Mouse (Mus musculus) C2C12 (cell line): ENCODE results near the gene Tex46.

Experiments used
- FOSL1 ChIP-seq: IDR thresholded peaks from one replicate; pipeline ENCODE4 v1.8.0; 2011; ENCODE audit warnings: mild to moderate bottlenecking, low read length; ENCODE audit not compliant: poor library complexity, insufficient read depth, severe bottlenecking
- MAX ChIP-seq: IDR thresholded peaks from one replicate; pipeline ENCODE4 v1.6.1; 2011; ENCODE audit warnings: mild to moderate bottlenecking, control low read depth

DNA sequence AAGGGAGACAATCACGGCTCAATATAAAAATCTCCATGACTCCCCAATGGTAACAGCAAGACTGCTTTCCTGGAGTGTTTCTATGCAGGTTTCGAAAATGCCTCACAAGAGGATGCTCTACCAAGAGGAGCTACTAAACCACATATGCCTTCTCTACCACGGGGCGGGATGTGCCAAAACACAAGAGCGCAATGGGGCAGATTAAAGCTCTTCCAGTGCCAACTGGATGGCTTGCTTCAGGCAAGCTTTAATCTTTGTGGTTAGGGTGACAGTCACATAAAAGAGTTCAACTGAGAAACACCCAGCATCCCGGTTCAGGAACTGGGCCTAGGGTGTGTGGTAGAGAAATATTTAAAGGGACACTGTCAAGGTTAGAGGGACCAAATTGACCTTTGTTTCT, 47.5 kb upstream of the Tex46 start:
- no peak for TF ChIP-seq MAX
- TF ChIP-seq FOSL1 = no peak
